Comparison of ENCODE assay signal across 8 mouse cellular contexts in genomic region chr7:70346010-70346536, GRCm38 (mm10). TPM values are rescaled to one million over a fixed set of nuclear protein-coding genes. Genes with fewer than 3 reads are reported as not detected.
DNase-seq lines count a peak whose midpoint lies in the region; ATAC-seq and TF ChIP-seq lines count a peak whose summit lies in the region.

No protein-coding gene starts in this region.

- peak; percentile 57 for ATAC-seq in forebrain, embryonic 13.5 days
- no peak for ATAC-seq in stomach, embryonic 14.5 days (ENCODE audit: insufficient number of reproducible peaks, insufficient read depth, low FRiP score, low read depth)

- H3K4me3 ChIP-seq in ES-Bruce4 (ENCODE audit: low read depth, low read length): peak overlapping the region; percentile 45; the same call in 1 of the 2 replicates
- peak overlapping the region; percentile 56 for H3K4me3 ChIP-seq in forebrain, embryonic 13.5 days
- H3K4me3 ChIP-seq in stomach, embryonic 14.5 days (ENCODE audit: low read depth, low read length): peak overlapping the region; percentile 30; the same call in 1 of the 2 replicates

- TF ChIP-seq CTCF in ES-Bruce4 (IDR thresholded peaks at IDR 0.05; ENCODE audit: low read depth, low read length): no peak

- under 1% methylated on average over 35 of the region's 35 CpGs for WGBS in forebrain, embryonic 13.5 days
- WGBS in stomach, embryonic 14.5 days: 2% methylated on average over 35 of the region's 35 CpGs

- H3K27ac ChIP-seq in ES-Bruce4 (ENCODE audit: insufficient read depth, low read length): no peak overlapping the region
- H3K27ac ChIP-seq in forebrain, embryonic 13.5 days: peak overlapping the region; percentile 97
- H3K27ac ChIP-seq in stomach, embryonic 14.5 days (ENCODE audit: low read length): peak overlapping the region; percentile 98

- no peak for TF ChIP-seq POLR2A in ES-Bruce4 (IDR thresholded peaks at IDR 0.05; ENCODE audit: insufficient read depth, low read length)

- no peak for TF ChIP-seq EP300 in ES-Bruce4 (IDR thresholded peaks at IDR 0.05; ENCODE audit: insufficient read depth, low read depth, low read length)

- no peaks in the 10 kb centered on the region for H3K4me1 ChIP-seq in ES-Bruce4 (ENCODE audit: control insufficient read depth, insufficient read depth, low read length)
- peaks cover 56% of the 10 kb centered on the region for H3K4me1 ChIP-seq in forebrain, embryonic 13.5 days
- peaks cover 45% of the 10 kb centered on the region; the same call in 1 of the 2 replicates for H3K4me1 ChIP-seq in stomach, embryonic 14.5 days (ENCODE audit: control insufficient read depth, insufficient read depth, low read length)

- intact Hi-C loops in heart, postnatal 36 days (cut with DNase I): loop anchor here (1.0 to 10.0 kb wide), 3 partner anchors 17 to 1519 kb away; no protein-coding TSS in a partner anchor

- no peaks in the 10 kb centered on the region for H3K36me3 ChIP-seq in ES-Bruce4 (ENCODE audit: control insufficient read depth, insufficient read depth, low read length, poor library complexity, severe bottlenecking)
- no peaks in the 10 kb centered on the region for H3K36me3 ChIP-seq in forebrain, embryonic 13.5 days (ENCODE audit: poor library complexity, severe bottlenecking)
- H3K36me3 ChIP-seq in stomach, embryonic 14.5 days (ENCODE audit: control insufficient read depth, insufficient read depth, low read length): peaks cover 7% of the 10 kb centered on the region; the same call in 1 of the 2 replicates

- H3K9ac ChIP-seq in ES-Bruce4 (ENCODE audit: low read depth, poor library complexity, severe bottlenecking): no peak overlapping the region
- H3K9ac ChIP-seq in forebrain, embryonic 13.5 days: peak overlapping the region; percentile 85
- H3K9ac ChIP-seq in stomach, embryonic 14.5 days (replicated peaks; ENCODE audit: low read depth, low read length): peak overlapping the region; percentile 41; the same call in 1 of the 2 replicates

- peaks cover 51% of the 10 kb centered on the region for H3K27me3 ChIP-seq in ES-Bruce4 (ENCODE audit: control insufficient read depth, insufficient read depth, low read length, poor library complexity, severe bottlenecking)
- peaks cover 97% of the 10 kb centered on the region for H3K27me3 ChIP-seq in forebrain, embryonic 13.5 days
- H3K27me3 ChIP-seq in stomach, embryonic 14.5 days (ENCODE audit: control insufficient read depth, insufficient read depth, low read length): no peaks in the 10 kb centered on the region

- no peaks in the 10 kb centered on the region for H3K9me3 ChIP-seq in ES-Bruce4 (replicated peaks; ENCODE audit: control insufficient read depth, insufficient read depth, low read length, poor library complexity, severe bottlenecking)
- no peaks in the 10 kb centered on the region for H3K9me3 ChIP-seq in forebrain, embryonic 13.5 days (replicated peaks)
- no peaks in the 10 kb centered on the region for H3K9me3 ChIP-seq in stomach, embryonic 14.5 days (ENCODE audit: control insufficient read depth, low read depth, low read length)

- peak; percentile 93 to 94 for DNase-seq in adrenal gland, postnatal 36 days
- peak; percentile 72 to 83 for DNase-seq in heart, postnatal 36 days
- DNase-seq in kidney, postnatal 4 days: peak; percentile 83 to 92
- DNase-seq in lung, postnatal 36 days: peak; percentile 86
- no peak for DNase-seq in frontal cortex, postnatal 14 days (ENCODE audit: low spot score in 2 of 2)

- peak overlapping the region; percentile 80 for H3K4me2 ChIP-seq in forebrain, embryonic 13.5 days
- H3K4me2 ChIP-seq in stomach, embryonic 14.5 days (replicated peaks; ENCODE audit: low read depth, low read length): peak overlapping the region; percentile 78

RNA-seq across cellular contexts. Expression of gene Nr2f2, which starts 20.5 kb away (rescaled TPM):
- 5.6 and 6.4 TPM in 2 replicates for polyA plus RNA-seq in ES-Bruce4 (2011; ENCODE audit: insufficient read depth, insufficient read length, low read depth, missing spikeins)
- total RNA-seq in adrenal gland, postnatal 36 days (2021): 100 to 1,000 TPM in 1 of 2 experiments, 10 to 100 TPM in 1; 99.5 to 128 TPM
- 97.9 and 132 TPM in 2 replicates for polyA plus RNA-seq in forebrain, embryonic 13.5 days (2015; fragmentation: Nextera tagmentation; extraction: Ambion mirVana)
- 10 to 100 TPM; 18.9 to 23.9 TPM for total RNA-seq in heart, postnatal 36 days (2021)
- polyA plus RNA-seq in stomach, embryonic 14.5 days (2014; fragmentation: Nextera tagmentation; extraction: Ambion mirVana): 106 and 111 TPM in 2 replicates

Comparison
In these comparisons a context has a peak if more than half of its experiments do, and no peak if none do; other contexts are left out.
1. DNase-seq: peak in adrenal gland, postnatal 36 days (2 of 2), heart, postnatal 36 days (2 of 2), kidney, postnatal 4 days (2 of 2) and lung, postnatal 36 days (single experiment); none in frontal cortex, postnatal 14 days (0 of 2).
2. RNA of gene Nr2f2, which starts 20.5 kb away (polyA plus RNA-seq): 106 to 111 TPM in stomach, embryonic 14.5 days and 97.9 to 132 TPM in forebrain, embryonic 13.5 days; 5.6 to 6.4 TPM in ES-Bruce4; every median in the first group is over 10 times any median in the second.
3. Peak in every context shown above with its lines, with median percentiles within 50 percentile points of each other: H3K4me3 ChIP-seq.